Mouse (Mus musculus) hindbrain, embryonic 16.5 days (tissue): ENCODE measurements around the gene Map2k5. TPM values are rescaled to one million over a fixed set of nuclear protein-coding genes. Genes with fewer than 3 reads are reported as not detected.

Experiments used
- ATAC-seq: fragments of 200-750 bp; cut with Nextera tagmentation; 2 replicates; pipeline ENCODE4 v1.8.0; 2017; ENCODE audit warnings: moderate TSS enrichment, moderate library complexity
- H3K27ac ChIP-seq: fragments of 300-500 bp; sonication (generic); 2 replicates; pipeline ENCODE4 v1.5.1; 2014; ENCODE audit warnings: low read depth, mild to moderate bottlenecking, control low read depth, low read length, moderate library complexity
- H3K27me3 ChIP-seq: fragments of 300-500 bp; sonication (generic); replicated peaks from 2 replicates; pipeline ENCODE4 v1.6.1; 2014; ENCODE audit warnings: low read length; ENCODE audit not compliant: control insufficient read depth, insufficient read depth
- H3K36me3 ChIP-seq: fragments of 300-500 bp; sonication (generic); 2 replicates; pipeline ENCODE4 v1.6.1; 2014; ENCODE audit warnings: mild to moderate bottlenecking, low read length, moderate library complexity, mixed read lengths; ENCODE audit not compliant: control insufficient read depth, insufficient read depth
- H3K4me1 ChIP-seq: fragments of 300-500 bp; sonication (generic); 2 replicates; pipeline ENCODE4 v1.6.1; 2014; ENCODE audit warnings: low read depth, low read length; ENCODE audit not compliant: control insufficient read depth, insufficient read depth
- H3K4me2 ChIP-seq: fragments of 300-500 bp; sonication (generic); 2 replicates; pipeline ENCODE4 v1.6.1; 2014; ENCODE audit warnings: mild to moderate bottlenecking, low read length, control low read depth, moderate library complexity
- H3K4me3 ChIP-seq: fragments of 300-500 bp; sonication (generic); 2 replicates; pipeline ENCODE4 v1.5.1; 2014; ENCODE audit warnings: mild to moderate bottlenecking, low read length, control low read depth, moderate library complexity
- H3K9ac ChIP-seq: fragments of 300-500 bp; sonication (generic); 2 replicates; pipeline ENCODE4 v1.6.1; 2014; ENCODE audit warnings: low read depth, mild to moderate bottlenecking, control low read depth, low read length, moderate library complexity
- H3K9me3 ChIP-seq: fragments of 300-500 bp; sonication (generic); 2 replicates; pipeline ENCODE4 v1.6.1; 2014; ENCODE audit warnings: mild to moderate bottlenecking, low read length, moderate library complexity; ENCODE audit not compliant: control insufficient read depth
- WGBS: fragments of 180-500 bp; shearing (Covaris S2); extraction: QIAGEN DNeasy Blood & Tissue Kit; methylation state at CpG from one replicate; pipeline ENCODE4 v1.1.7; 2014; 5-methylcytosine and 5-hydroxymethylcytosine counted together
- polyA plus RNA-seq: library from polyadenylated mRNA; unstranded; fragments of >200 nt; fragmentation: Nextera tagmentation; extraction: Ambion mirVana; gene quantifications from 2 replicates; pipeline ENCODE4 v1.2.1, GENCODE M21; 2015

Gene Map2k5
- polyA plus RNA-seq, 1 experiment from 2014 or later: 31.2 TPM

DNA sequence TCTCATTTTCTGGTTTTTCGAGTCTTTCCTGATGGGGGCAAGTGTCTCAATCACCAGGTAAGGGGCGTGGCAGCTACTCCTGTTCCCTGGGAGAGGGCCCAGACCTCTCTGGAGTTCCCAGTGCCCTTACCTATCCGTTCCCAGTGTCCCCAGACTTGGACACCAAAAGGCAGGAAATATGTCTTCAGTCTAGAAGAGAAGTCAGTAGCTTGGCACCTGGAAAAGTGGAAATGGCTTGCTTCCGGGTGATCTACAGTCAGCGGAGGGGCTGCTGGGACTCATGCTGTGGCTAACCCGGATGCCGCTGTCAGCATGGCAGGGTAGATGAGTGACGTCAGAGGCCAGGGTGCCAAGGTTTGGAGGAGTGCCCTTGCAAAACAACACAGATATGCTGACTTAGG, 248.1 kb downstream of the Map2k5 start:
- Histone ChIP-seq H3K4me3 (no peak overlapping the region), H3K4me2 (no peak overlapping the region), H3K27ac (no peak overlapping the region), H3K9ac (no peak overlapping the region), H3K4me1 (peaks cover 13% of the 10 kb centered on the region), H3K9me3 (no peaks in the 10 kb centered on the region), H3K27me3 (no peaks in the 10 kb centered on the region; the same call in 1 of the 2 replicates), H3K36me3 (no peaks in the 10 kb centered on the region)
- 81% methylated on average over 8 of the region's 8 CpGs for WGBS
- ATAC-seq: no peak

- no peak overlapping the region for H3K27ac ChIP-seq
- no peak overlapping the region for H3K9ac ChIP-seq
- ATAC-seq: no peak
- H3K27me3 ChIP-seq: no peaks in the 10 kb centered on the region
- no peak overlapping the region for H3K4me2 ChIP-seq
- no peak overlapping the region for H3K4me3 ChIP-seq
- 46% methylated on average over 9 of the region's 9 CpGs for WGBS
- H3K36me3 ChIP-seq: no peaks in the 10 kb centered on the region
- no peaks in the 10 kb centered on the region for H3K9me3 ChIP-seq
- H3K4me1 ChIP-seq: no peaks in the 10 kb centered on the region
These were observed 253.2 kb downstream of the Map2k5 start for GRCm38 (mm10) chr9:63124512-63124911.

- WGBS: 8% methylated on average over 27 of the region's 30 CpGs
- H3K27ac ChIP-seq: peak overlapping the region; percentile 63
These were observed 254.0 kb downstream of the Map2k5 start for GRCm38 (mm10) chr9:63123451-63124438.

DNA sequence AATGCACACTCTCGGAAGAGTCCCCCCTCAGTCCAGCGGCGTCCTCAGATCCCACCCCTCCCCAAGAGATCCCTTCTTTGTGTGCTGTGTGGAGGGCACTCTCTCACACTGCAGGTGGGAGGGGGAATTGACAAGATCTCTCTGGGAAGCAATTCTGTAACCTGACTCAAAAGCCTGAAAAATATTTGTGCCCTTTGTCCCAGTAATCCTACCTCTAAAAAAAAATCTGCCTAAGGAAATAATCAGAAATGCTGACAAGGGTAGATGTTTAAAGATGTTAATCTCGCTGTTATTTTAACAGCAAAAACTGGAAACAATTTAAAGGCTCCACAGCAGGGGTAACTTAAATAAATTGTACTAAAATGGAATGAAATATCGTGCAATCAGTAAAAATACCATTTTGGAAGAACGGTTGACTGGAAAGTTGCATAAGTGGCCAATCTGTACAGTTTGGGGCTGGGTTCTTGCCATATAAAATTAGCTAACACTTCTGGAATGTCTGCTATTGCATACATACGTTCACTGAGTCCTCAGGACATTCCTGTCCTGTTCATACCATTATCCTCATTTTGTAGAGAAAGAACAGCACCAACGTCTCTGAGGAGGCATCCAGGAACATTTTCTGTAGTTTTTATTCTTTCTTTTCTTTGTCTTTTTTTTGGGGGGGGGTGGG, 255.4 kb downstream of the Map2k5 start:
- no peak overlapping the region for H3K9ac ChIP-seq
- 52% methylated on average over 8 of the region's 8 CpGs for WGBS
- H3K9me3 ChIP-seq: no peaks in the 10 kb centered on the region
- no peaks in the 10 kb centered on the region for H3K27me3 ChIP-seq
- H3K27ac ChIP-seq: no peak overlapping the region
- no peak overlapping the region for H3K4me2 ChIP-seq
- H3K4me3 ChIP-seq: no peak overlapping the region
- no peaks in the 10 kb centered on the region for H3K4me1 ChIP-seq
- no peak for ATAC-seq
- H3K36me3 ChIP-seq: no peaks in the 10 kb centered on the region

More at GRCm38 (mm10) chr9:63123451-63124438, 254.0 kb downstream of the Map2k5 start:
- peak; percentile 97 for ATAC-seq
- Histone ChIP-seq H3K9ac (peak overlapping the region; percentile 75), H3K4me2 (peak overlapping the region; percentile 93), H3K27me3 (no peaks in the 10 kb centered on the region), H3K4me1 (no peaks in the 10 kb centered on the region), H3K4me3 (peak overlapping the region; percentile 52), H3K36me3 (no peaks in the 10 kb centered on the region), H3K9me3 (no peaks in the 10 kb centered on the region)

DNA sequence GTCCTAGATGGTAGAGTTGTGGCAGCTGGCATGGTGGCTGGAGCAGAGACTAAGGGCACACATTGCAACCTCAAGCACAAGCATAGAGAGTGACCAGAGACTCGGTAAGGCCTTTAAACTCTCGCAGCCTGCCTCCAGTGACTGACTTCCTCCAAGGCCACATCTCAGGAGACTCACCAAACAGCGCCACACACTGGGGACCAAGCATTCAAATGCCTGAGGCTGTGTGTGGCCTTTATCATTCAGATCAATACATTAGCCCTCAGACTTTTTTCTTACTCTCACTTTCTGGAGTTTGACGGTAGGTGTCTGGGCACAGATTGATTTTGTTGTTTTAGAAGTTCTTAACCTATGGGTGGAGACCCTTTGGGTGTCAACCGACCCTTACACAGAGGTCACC, 259.3 kb downstream of the Map2k5 start:
- no peak overlapping the region for H3K4me3 ChIP-seq
- no peak for ATAC-seq
- H3K4me1 ChIP-seq: no peaks in the 10 kb centered on the region
- 66% methylated on average over 5 of the region's 5 CpGs for WGBS
- H3K9me3 ChIP-seq: no peaks in the 10 kb centered on the region
- H3K4me2 ChIP-seq: no peak overlapping the region
- no peak overlapping the region for H3K9ac ChIP-seq
- H3K27ac ChIP-seq: no peak overlapping the region
- H3K27me3 ChIP-seq: no peaks in the 10 kb centered on the region
- no peaks in the 10 kb centered on the region for H3K36me3 ChIP-seq

Other genes starting within 250 kb of the Map2k5 start
- gene Skor1, start 228.9 kb downstream of the Map2k5 start, polyA plus RNA-seq: 10.8 and 11.8 TPM in 2 replicates
- gene 2300009A05Rik, start 21.3 kb upstream of the Map2k5 start, polyA plus RNA-seq: 63.3 and 69.7 TPM in 2 replicates
- gene Iqch, start 224.6 kb upstream of the Map2k5 start, polyA plus RNA-seq: 0.14 and 0.16 TPM in 2 replicates
- gene Aagab, start 224.8 kb upstream of the Map2k5 start, polyA plus RNA-seq: 63.4 and 66.0 TPM in 2 replicates